Mouse (Mus musculus) retina, adult 2 months (tissue): Measurements from ENCODE around the gene Ebp.
A peak's percentile ranks its signal among the peaks of the same experiment; 100 is the strongest.

Experiments
- DNase-seq: peaks from one replicate; pipeline ENCODE4 v3.0.0-alpha.2; 2012; ENCODE audit warnings: low read depth, low spot score

Gene Ebp

GRCm38 (mm10) chrX:8192126-8192639 lies 1.1 kb downstream of the Ebp start:
- DNase-seq = no peak

GRCm38 (mm10) chrX:8182871-8183540 lies 10.3 kb downstream of the Ebp start:
- DNase-seq = no peak

GRCm38 (mm10) chrX:8179646-8180045 lies 13.7 kb downstream of the Ebp start:
- DNase-seq = no peak

- no peak for DNase-seq
Measured at GRCm38 (mm10) chrX:8178871-8179270, 14.4 kb downstream of the Ebp start.

GRCm38 (mm10) chrX:8175504-8176385 lies 17.6 kb downstream of the Ebp start, which contains the start of gene Tbc1d25:
TSS of gene Tbc1d25 (minus strand) at chrX:8176181.
- DNase-seq = peak; percentile 64

- no peak for DNase-seq
Measured at GRCm38 (mm10) chrX:8175169-8175503, 18.2 kb downstream of the Ebp start.

GRCm38 (mm10) chrX:8167716-8168647 lies 25.3 kb downstream of the Ebp start:
- no peak for DNase-seq

GRCm38 (mm10) chrX:8164471-8164870 lies 28.8 kb downstream of the Ebp start:
- no peak for DNase-seq

- no peak for DNase-seq
Measured at GRCm38 (mm10) chrX:8163076-8163475, 30.2 kb downstream of the Ebp start.

- DNase-seq = peak; percentile 68
Measured at GRCm38 (mm10) chrX:8145153-8145991, 47.9 kb downstream of the Ebp start, which contains the start of gene Rbm3. TSS of gene Rbm3 (minus strand) at chrX:8145880.

GRCm38 (mm10) chrX:8143750-8144149 lies 49.6 kb downstream of the Ebp start:
- no peak for DNase-seq

- DNase-seq = no peak
Measured at GRCm38 (mm10) chrX:8142948-8143347, 50.4 kb downstream of the Ebp start.

- no peak for DNase-seq
Measured at GRCm38 (mm10) chrX:8141058-8141457, 52.3 kb downstream of the Ebp start.

- no peak for DNase-seq
Measured at GRCm38 (mm10) chrX:8140446-8140845, 52.9 kb downstream of the Ebp start.

GRCm38 (mm10) chrX:8139480-8139879 lies 53.8 kb downstream of the Ebp start:
- DNase-seq = no peak

GRCm38 (mm10) chrX:8135886-8136285 lies 57.4 kb downstream of the Ebp start:
- no peak for DNase-seq
